Mouse (Mus musculus): ENCODE measurements at regions not wholly inside any gene's neighbourhood (a gene's known extent, or its start where the extent isn't known, plus 50 kb on each side); places are given as distances from the start of the nearest gene placed in this dataset.
A peak's percentile ranks its signal among the peaks of the same experiment; 100 is the strongest.

DNA sequence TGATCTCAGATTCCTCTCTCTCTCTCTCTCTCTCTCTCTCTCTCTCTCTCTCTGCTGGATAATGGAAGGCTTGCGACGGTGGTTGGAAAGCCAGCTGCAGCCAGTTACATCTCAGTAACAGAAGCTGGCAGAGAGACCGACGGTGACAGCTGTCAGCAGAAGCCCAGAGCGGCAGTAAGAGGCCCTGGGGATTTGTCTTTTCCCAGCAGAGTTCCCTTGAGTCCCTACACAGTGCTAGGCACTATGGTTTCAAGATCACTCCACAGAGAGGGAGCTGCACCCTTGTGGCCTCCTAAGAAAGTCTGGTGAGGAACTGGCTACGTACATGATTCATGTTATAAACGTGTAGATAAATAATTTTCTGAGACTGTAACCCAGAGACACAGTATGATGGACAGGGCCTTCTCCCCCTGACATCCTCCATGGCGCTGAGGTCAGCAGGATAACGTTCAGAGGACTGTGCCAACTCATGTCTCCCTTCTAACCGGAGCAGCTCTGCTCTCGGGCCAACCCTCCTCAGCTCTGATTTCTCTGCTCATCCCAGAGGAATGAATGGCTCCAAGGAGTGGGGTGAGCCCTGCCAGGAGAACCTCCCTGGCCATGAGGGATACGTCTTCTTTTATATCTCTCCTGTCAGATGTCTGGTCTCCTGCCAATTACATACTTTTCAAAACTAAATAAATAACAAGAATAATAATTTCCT, 253.5 kb upstream of the Cadm1 start:
- DNase-seq (ENCODE audit: low spot score) = peak; percentile 16

DNA sequence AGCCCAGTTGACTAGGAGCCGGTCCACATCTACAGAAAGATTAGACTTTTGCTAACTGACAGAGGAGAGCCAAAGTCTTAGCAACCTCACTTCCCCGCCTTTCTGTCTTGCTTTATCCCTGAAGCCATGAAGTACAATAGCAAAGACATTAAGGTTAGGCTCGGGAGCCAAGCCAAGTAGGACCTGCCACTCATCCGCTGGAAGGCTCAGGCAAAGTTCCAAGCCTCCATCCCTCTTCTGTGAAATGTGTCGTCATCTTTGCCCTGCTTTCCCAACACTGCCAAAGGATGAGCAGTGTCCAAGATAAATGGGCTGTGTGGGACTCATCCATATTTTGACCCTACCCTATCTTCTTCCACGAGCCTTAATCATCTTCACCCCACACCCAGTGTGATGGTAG, 250.6 kb upstream of the Cadm1 start:
- no peak for DNase-seq (ENCODE audit: low spot score)

DNA sequence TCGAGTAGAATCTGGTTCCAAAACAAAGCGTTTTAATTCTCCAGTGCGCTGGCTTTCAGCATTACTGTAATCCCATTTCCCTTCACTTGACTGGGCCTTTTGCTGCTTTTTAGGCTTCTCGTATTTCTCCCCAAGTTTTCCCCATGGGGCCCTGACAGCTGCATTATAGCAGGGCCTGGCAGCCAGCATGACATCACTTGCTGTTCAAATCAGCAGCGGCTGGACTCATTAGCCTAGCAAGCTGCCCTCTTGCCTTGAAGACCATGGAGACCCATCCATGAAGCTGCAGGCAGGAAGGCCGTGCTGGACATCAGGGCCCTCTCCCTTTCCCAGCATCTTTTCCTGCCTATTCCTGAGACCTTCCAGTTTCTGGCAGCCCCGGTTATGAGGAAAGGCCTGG, 249.8 kb upstream of the Cadm1 start:
- DNase-seq (ENCODE audit: low spot score) = no peak

DNA sequence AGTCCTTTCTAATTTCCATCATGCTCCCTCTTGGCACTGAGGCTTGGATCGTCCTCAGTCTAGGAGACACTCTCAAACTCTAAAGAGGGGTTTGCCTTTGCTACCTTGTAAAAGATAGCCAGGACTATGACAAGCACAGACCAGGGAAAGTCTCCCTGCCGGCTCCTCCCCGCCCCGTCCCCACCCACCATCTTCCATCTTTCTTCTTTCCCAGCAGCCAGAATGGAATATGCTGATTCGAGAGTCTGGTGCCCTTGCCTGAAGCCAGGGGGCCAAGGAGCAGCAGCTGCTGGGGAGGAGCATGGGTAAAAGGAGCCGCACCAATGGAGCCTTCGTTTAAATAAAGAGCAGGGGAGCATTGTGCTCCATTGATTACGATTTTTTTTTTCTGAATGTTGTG, 249.4 kb upstream of the Cadm1 start:
- no peak for DNase-seq (ENCODE audit: low spot score)

DNA sequence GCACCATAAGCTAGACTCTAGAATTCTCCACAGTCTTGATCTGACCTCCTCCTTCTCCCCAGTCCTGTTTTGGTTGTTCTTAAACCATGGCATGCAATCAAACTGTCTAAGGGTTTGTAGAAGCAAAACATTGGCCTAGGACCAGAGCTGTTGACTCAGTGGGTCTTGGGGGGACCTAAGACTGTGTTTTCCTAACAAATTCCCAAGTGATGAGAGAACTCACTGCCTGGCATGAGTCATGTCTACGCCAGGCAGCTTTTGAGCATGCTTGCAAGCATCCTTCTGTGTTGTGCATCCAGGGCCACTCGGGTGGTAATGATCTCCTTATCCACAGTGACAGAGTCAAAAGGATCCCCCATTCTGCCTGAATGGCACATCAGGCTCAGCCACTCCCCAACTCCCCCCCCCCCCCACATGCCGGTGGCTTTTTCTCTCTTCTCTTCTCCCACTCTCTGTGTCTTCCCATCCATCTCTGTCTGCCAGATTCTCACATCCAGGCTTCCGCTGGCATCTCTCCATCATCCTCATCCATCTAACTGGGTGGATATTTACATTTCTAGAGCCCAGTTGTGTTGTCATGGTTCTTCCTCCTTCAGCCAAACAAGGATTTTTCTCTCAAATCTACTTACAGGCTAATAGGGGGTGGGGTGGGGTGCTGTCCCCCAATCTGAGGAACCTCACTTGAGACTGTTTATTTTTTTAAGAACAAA, 246.1 kb upstream of the Cadm1 start:
- no peak for DNase-seq (ENCODE audit: low spot score)

DNA sequence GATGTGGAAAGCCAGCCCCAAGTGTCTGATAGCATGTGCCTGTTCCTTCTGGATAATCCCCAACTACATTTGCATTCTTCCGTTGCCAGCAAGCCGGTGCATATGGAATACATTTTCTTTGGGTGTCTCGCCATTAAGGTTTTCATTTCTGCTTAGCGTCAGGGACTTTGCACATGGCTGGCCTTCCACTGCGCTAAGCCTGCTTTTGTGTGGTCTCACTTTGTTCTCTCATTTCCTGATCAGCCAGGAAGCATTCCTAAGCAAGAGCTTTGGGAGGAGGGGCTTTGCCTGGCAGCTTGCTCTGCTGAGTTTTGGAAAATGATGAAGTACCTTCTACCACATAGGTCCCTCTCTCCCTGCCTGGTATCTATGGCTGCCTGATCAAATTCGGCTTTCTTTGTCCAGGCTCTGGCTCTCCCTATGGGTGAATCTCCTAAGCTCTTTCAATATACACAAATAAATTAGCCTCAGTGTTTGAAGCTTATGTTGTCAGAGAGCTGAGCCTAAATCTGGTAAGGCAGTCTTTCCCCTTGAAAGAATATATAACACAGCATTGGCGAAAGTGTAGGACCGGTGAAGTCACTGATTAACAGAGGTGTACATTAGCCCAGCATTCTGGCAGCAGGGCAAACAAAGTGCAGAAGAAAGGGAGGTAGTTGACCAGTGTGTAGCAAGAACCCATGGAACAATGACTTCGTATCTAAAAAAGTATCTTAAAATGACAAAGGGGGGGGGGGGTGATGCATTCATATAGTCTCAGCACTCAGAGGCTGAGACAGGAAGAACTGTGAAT, 242.8 kb upstream of the Cadm1 start:
- DNase-seq (ENCODE audit: low spot score) = no peak

DNA sequence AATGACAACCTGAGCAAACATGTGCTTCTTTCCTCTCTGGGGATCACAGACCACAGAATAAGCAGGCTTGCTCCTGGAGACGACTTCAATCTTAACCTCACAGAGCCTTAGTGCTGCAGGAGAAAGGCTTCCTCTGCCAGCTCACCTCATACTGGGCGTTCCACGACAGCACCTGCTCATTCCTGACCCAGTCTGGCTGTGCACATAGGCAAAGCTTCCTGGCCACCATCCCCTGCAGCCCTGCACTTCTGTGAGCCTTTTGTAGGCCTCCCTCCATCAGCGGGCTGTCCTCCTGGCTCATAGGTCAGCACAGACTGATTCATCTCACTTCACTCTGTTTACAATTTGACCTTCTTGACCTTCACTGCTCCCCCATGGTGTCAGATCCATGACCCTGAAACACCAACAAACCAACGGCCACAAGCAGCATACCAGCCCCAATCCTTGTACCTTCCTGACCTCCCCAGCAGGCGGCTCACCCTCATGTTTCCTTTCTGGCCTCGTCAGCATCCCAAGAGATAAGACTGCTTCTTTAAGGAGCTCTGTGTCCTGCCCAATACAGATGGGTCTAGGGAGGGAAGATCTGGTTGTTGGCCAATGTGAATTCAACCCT, 241.3 kb upstream of the Cadm1 start:
- DNase-seq (ENCODE audit: low spot score) = no peak

DNA sequence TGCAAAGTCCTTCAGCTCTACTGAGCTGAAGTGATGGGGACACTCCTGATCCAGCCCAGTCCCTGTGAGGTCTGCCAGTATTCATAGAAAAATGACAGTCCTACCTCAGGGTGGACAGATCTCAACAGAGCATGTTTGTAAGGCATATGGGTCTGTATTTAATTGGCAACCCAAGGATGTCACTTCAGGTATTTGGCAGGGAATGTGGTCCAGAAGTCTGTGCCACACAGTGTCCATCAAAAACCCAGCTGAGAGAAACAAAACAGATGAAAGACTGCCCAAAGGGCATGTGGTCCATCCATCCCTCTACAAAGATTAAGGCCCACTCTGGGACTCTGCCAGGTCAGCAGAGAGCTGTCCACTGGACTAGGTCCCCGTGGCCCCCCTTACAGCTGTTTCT, 229.3 kb upstream of the Cadm1 start:
- DNase-seq (ENCODE audit: low spot score) = no peak

DNA sequence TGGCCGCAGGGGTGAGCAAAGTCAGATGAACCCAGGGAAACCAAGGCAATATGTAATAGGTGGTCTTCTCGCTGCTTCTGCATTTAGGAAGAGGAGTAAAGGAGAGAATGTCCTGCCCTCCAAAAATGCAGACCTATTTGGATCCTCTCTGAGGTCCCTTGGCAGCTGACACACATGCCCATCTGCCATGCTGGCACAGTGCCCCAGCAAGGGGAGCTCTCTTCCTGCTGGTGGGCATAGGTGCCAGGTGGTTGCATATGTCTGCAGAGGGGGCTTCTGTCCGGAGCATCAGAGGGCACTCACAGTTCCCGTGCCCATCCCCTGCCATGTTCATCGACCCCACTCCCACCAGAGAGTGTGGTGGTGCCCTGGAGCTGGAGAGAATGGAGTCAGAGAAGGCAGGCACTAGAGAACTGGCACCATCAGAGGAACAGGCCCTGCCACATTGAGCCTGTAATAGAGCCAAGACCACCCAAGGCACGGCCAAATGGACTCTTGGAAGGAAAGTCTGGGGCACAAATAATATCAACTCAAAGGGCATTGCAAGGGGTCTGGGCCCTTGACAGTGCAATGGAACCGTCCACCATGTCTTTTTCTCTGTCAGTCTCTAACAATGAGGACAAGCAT, 222.7 kb upstream of the Cadm1 start:
- DNase-seq (ENCODE audit: low spot score) = no peak

DNA sequence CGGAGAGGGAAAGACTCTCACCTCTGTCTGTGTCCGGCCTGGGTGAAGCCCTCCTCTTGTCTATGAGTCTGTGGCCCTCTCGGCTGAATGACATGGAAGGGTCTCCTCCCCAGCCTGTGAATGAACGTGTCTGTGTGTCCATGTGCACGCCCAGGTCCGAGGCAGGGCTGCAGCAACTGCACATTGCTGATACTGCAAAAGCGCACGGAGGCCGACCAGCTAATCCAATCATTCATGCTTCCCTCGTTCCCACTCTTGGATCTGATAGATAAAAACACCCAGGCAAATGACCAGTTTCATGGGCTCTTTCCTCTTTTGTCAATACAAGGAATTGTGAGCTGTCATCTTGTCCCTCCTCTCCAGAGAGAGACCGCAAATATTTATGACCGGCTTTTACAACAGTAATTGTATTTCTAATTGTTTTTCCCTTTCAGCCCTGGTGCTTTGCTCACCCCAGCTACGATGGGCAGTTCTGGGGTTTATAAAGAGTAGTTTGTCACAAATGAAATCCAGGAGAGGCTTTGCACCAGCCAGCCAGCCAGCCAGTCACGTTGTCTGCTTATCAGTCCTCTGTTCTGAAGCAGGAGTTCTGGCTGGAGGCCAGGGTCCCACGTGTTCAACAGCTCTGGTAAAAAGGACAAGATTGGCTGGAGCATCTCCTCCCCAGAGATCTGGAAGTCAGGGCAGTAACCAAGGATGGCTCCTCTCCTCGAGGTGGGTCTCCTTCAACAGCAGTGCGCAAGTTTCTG, 222.0 kb upstream of the Cadm1 start:
- peak; percentile 46 for DNase-seq (ENCODE audit: low spot score)

DNA sequence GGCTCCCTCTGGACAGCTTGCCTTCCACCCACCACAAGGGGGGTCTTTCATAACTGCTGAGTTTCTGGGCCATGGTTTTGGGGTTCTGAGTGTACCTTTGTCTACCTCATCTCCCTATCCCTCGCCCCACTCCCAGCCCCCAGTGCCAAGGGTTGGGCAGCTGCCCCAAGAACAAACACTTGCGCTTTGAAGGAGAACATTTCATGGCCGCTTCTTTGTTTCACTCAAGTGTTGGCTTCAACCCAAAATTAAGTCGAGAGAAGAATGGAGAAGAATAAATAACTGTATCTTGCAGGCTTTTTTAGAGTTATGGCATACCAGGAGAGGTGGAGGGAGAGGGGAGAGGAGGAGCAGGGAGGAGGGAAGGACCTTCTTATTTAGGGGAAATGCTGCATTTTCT, 216.5 kb upstream of the Cadm1 start:
- no peak for DNase-seq (ENCODE audit: low spot score)

DNA sequence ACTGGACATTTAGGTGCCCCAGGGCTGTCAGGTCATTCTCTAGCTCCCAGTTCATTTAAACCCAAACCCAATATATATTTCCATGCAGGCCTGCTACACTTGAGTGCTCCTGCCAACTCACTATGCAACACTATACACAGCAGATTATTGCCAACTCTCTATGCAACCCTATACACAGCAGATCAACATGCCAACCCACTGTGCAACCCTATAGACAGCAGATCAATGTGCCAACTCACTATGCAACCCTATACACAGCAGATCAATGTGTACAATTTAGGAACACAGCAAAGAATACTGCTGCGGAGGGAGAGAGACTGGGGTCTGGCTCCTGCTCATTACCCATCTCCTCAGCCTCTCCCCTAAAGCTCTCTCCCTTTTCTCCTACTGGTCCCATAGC, 215.7 kb upstream of the Cadm1 start:
- no peak for DNase-seq (ENCODE audit: low spot score)

DNA sequence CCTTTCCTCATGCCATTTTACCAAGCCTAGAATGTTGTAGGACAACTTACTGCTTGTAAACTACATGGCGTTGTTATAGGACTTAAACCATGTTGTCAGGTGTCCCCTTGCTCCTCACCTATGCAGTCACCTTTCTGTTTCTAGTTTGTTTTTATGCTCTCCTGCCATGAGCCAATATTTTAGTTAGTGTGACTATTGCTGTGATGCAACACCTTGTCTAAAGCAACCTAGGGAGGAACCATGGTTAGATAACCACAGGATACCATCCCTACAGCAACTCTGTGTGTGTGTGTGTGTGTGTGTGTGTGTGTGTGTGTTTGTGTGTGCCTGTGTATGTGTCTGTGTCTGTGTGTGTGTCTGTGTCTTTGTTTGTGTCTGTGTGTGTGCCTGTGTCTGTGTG, 209.6 kb upstream of the Cadm1 start:
- DNase-seq (ENCODE audit: low spot score) = no peak

DNA sequence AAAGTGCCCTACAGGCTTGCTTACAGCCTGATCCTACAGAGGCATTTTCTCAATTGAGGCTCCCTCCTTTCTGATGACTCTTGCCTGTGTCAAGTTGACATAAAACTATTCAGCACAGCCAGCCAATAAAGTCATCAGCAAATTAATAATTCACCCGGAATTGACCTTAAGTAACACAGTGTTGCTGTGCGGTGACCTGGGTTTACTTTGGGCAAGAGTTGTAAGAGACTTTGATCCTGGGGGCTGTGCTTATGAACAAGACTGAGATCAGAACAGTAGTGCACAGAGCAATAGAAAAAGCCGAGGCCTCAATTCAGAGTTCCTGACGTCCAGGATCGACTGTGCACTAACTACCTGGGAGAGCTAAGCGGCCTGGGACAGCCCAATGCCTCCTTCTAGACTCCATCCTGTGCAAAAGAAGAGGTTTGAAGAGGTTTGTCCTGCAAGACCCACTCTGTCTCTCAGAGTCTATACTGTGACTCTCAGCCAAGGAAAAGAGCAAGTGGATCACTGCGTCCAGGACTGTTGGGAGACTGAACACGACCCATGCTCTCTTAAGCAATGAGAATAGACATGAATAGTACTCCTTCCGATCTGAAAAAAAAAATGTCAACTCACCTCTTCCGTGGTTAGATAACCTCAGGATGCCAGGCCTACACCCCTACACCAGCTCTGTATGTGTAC, 208.7 kb upstream of the Cadm1 start:
- DNase-seq (ENCODE audit: low spot score) = no peak

DNA sequence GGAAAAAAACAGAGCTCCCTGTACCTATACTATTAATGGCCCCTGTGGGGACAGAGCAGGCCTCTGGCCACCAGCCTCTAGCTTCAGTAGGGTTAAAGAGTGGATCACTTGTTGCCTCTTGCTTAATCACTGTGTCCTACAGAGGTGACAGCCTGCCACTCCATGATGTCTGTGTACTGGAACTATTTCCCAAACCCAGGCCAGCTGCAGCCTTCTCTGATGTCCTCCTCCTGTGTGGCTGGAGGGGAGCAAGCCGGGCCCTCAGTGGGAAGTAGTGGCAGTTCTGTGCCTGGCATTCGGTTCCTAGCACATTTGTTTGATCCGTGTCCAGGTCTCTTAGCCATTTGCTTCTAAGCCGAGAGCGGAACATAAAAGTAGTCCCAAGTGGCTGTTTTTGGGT, 207.7 kb upstream of the Cadm1 start:
- no peak for DNase-seq (ENCODE audit: low spot score)

DNA sequence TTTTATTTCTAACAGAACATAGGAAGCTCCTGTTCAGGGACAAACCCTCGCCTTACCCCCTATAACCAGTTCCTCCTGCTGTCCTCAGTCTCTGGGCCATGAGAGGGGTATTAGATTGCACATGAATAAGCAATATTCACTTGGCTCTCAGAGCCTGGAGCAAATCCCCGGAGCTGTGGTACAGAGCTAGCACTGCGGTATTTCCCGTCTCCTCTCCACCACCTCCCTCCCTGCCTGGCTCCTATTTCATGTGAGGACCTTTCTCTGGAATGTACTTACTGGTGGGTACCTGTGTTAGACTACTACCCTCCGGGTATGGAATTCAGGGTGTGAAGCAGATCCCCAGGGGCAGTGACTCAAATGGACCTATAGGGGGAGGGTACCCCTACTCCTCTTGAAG, 206.9 kb upstream of the Cadm1 start:
- no peak for DNase-seq (ENCODE audit: low spot score)

DNA sequence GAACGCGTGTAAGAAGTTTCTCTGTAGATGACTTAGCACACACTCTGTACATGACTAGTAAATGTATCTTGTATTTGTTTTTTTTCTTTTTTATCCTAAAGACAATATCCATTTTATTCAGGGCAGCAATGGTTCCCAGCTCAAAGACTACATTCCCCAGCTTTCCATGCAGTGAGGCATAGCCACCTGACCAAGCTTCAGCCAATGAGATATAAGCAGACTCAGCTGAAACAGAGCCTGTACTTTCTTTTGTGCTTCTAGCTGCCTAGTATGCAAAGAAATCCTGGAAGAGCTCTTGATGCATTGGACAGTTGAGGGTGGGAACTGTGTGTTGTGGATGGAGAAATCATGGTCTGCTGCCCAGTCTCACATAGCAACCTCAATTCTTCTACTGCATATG, 202.4 kb upstream of the Cadm1 start:
- DNase-seq (ENCODE audit: low spot score) = no peak

DNA sequence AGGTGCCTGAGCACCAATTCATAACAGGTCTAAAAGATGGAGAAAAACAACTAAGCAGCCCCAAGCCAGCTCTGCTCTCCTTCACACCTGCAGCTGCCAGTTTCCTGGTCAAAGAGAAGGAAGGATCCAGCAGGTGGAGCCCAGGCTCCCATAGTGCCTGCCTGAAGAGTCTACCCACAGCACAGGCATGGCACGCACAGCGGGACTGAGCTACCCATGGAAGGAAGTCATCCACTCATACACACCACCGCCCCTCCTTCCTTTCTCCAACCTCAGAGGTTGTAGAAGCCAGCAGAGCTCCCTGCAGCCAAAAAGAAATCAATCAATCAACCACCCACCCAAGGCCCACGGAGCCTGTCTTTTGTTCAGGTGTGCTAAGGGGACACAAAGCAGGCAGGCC, 197.0 kb upstream of the Cadm1 start:
- no peak for DNase-seq (ENCODE audit: low spot score)

DNA sequence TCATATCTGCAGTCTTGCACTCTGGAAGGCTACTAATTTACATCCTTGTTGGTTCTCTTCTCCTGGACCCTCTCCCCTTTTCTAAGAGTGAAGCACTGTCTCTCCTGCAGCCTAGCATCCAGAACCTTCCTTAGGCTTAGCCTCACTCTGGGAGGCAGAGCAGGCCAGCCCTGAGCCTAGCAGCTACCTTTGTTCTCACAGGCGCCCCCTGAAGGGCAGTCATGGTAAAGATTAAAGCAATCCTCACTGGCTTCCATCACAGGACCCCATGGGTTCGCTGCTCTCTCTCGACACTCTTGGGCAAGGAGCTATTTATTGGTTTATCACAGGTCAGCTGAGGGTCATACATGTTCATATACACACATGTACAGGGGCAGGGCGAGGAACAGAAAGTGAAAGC, 191.8 kb upstream of the Cadm1 start:
- no peak for DNase-seq (ENCODE audit: low spot score)

DNA sequence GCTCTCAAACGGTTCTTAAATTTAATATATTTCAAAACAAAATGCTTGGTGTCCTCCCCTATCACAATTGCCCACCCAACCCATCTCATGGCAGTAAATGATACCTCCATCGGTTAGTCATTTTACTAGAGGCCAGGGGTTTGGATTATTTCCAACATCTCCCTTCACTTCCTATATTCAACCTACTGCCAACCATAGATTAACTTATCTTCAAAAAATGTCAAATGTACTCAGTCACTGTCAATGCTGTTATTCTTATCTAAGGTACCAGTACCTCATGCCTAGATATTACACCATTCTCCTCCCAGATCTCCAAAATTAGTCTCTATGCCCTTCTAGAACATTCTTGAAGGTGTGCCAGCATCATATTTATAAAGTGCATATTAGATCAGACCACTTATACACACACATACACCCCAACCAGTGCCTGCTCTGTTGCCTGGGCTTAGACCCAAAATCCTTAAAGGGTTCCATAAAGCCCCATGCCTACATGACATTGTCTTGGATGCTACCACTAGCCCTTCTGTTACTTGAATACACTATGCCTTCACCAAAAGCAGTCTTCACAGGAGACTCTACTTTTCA, 183.4 kb upstream of the Cadm1 start:
- DNase-seq (ENCODE audit: low spot score) = no peak

DNA sequence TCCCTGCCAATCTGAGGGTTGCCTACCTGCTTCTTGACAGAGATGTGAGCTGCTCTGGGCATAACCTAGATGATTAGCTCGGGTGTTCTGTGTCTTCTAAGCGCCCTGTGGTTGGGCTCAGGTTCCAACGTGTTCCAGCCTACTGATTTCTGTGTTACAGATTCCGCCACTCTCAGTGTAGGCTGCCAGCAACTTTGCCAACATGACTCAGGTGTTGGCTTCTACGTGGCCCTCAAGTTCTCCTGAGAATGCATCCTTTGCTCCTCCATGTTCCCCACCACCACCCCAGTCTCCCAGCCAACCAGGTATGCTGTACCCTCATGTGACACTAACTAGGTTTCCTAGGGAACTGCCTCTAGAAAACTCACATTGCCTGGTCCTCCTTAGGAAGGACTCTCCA, 179.7 kb upstream of the Cadm1 start:
- DNase-seq (ENCODE audit: low spot score) = no peak

Data from ovary, postnatal 36 days (tissue).